Mouse (Mus musculus): ENCODE measurements at regions not wholly inside any gene's neighbourhood (a gene's known extent, or its start where the extent isn't known, plus 50 kb on each side); places are given as distances from the start of the nearest gene placed in this dataset.

- DNase-seq (ENCODE audit: low spot score) = no peak
Measured at GRCm38 (mm10) chr1:193949817-193950216, 579.7 kb upstream of the Camk1g start.

GRCm38 (mm10) chr1:193946953-193947586, 577.0 kb upstream of the Camk1g start:
- DNase-seq (ENCODE audit: low spot score) = no peak

- DNase-seq (ENCODE audit: low spot score) = no peak
Measured at GRCm38 (mm10) chr1:193935969-193936368, 565.9 kb upstream of the Camk1g start.

GRCm38 (mm10) chr1:193934308-193934707, 564.2 kb upstream of the Camk1g start:
- DNase-seq (ENCODE audit: low spot score) = no peak

- DNase-seq (ENCODE audit: low spot score) = no peak
Measured at GRCm38 (mm10) chr1:193931131-193931729, 561.1 kb upstream of the Camk1g start.

GRCm38 (mm10) chr1:193928607-193929006, 558.5 kb upstream of the Camk1g start:
- DNase-seq (ENCODE audit: low spot score) = no peak

GRCm38 (mm10) chr1:193922756-193923155, 552.7 kb upstream of the Camk1g start:
- DNase-seq (ENCODE audit: low spot score) = no peak

- no peak for DNase-seq (ENCODE audit: low spot score)
Measured at GRCm38 (mm10) chr1:193919243-193919642, 549.1 kb upstream of the Camk1g start.

- DNase-seq (ENCODE audit: low spot score) = peak; percentile 3
Measured at GRCm38 (mm10) chr1:193905711-193906110, 535.6 kb upstream of the Camk1g start.

GRCm38 (mm10) chr1:193894072-193894471, 524.0 kb upstream of the Camk1g start:
- DNase-seq (ENCODE audit: low spot score) = no peak

GRCm38 (mm10) chr1:193876540-193876939, 506.4 kb upstream of the Camk1g start:
- no peak for DNase-seq (ENCODE audit: low spot score)

- no peak for DNase-seq (ENCODE audit: low spot score)
Measured at GRCm38 (mm10) chr1:193876121-193876520, 506.0 kb upstream of the Camk1g start.

GRCm38 (mm10) chr1:193875287-193875686, 505.2 kb upstream of the Camk1g start:
- DNase-seq (ENCODE audit: low spot score) = no peak

- no peak for DNase-seq (ENCODE audit: low spot score)
Measured at GRCm38 (mm10) chr1:193870731-193871130, 500.6 kb upstream of the Camk1g start.

- DNase-seq (ENCODE audit: low spot score) = no peak
Measured at GRCm38 (mm10) chr1:193868639-193869320, 498.7 kb upstream of the Camk1g start.

- DNase-seq (ENCODE audit: low spot score) = no peak
Measured at GRCm38 (mm10) chr1:193860767-193861299, 490.7 kb upstream of the Camk1g start.

GRCm38 (mm10) chr1:193860354-193860753, 490.3 kb upstream of the Camk1g start:
- DNase-seq (ENCODE audit: low spot score) = no peak

- DNase-seq (ENCODE audit: low spot score) = no peak
Measured at GRCm38 (mm10) chr1:193859257-193860125, 489.4 kb upstream of the Camk1g start.

- no peak for DNase-seq (ENCODE audit: low spot score)
Measured at GRCm38 (mm10) chr1:193847922-193848321, 477.8 kb upstream of the Camk1g start.

GRCm38 (mm10) chr1:193844868-193845267, 474.8 kb upstream of the Camk1g start:
- DNase-seq (ENCODE audit: low spot score) = no peak

GRCm38 (mm10) chr1:193844461-193844860, 474.4 kb upstream of the Camk1g start:
- DNase-seq (ENCODE audit: low spot score) = no peak

- DNase-seq (ENCODE audit: low spot score) = no peak
Measured at GRCm38 (mm10) chr1:193800998-193801397, 430.9 kb upstream of the Camk1g start.
